Mouse (Mus musculus) heart, postnatal 14 days (tissue): ENCODE data around the gene St5. TPM values are rescaled to one million over a fixed set of nuclear protein-coding genes. Genes with fewer than 3 reads are reported as not detected.

ENCODE experiments used
- DNase-seq, 2 experiments: peaks; one replicate each; pipeline ENCODE4 v3.0.0; 2021 to 2022
- intact Hi-C: fragments of 180-260 bp; cut with DNase I; formaldehyde crosslinking; loops from one replicate; pipeline ENCODE4 v1.15.1; 2025
- total RNA-seq, 2 experiments: library from RNA; stranded (reverse); gene quantifications; 2 replicates each; pipeline ENCODE4 v1.2.3; 2021

Gene St5
- total RNA-seq, 2 experiments from 2014 or later, result 33.5 to 35.2 TPM

GRCm38 (mm10) chr7:109519936-109520335 is 183.5 kb downstream of the St5 start:
- no peak for DNase-seq
- intact Hi-C loops, result loop anchor here (5.0 kb wide), 1 partner anchor 53 kb away; no protein-coding TSS in a partner anchor

GRCm38 (mm10) chr7:109518838-109519696 is 184.3 kb downstream of the St5 start, which contains the start of gene Rpl27a:
Gene Rpl27a (plus strand): TSS chr7:109519147.
- intact Hi-C loops, result loop anchor here (5.0 kb wide), 1 partner anchor 52 kb away; no protein-coding TSS in a partner anchor
- DNase-seq, result peak; percentile 99

GRCm38 (mm10) chr7:109518036-109518681 is 185.2 kb downstream of the St5 start:
- intact Hi-C loops, result loop anchor here (5.0 kb wide), 1 partner anchor 51 kb away; no protein-coding TSS in a partner anchor

GRCm38 (mm10) chr7:109516500-109516899 is 186.9 kb downstream of the St5 start:
- DNase-seq, result no peak
- intact Hi-C loops, result loop anchor here (5.0 kb wide), 1 partner anchor 49 kb away; no protein-coding TSS in a partner anchor

More at GRCm38 (mm10) chr7:109518036-109518681, 185.2 kb downstream of the St5 start:
- no peak for DNase-seq

GRCm38 (mm10) chr7:109511838-109512237 is 191.6 kb downstream of the St5 start:
- no peak for DNase-seq

GRCm38 (mm10) chr7:109510799-109511198 is 192.6 kb downstream of the St5 start:
- intact Hi-C loops, result no loop called here
- DNase-seq, result no peak

More at GRCm38 (mm10) chr7:109511838-109512237, 191.6 kb downstream of the St5 start:
- intact Hi-C loops, result no loop called here

GRCm38 (mm10) chr7:109508034-109508433 is 195.4 kb downstream of the St5 start, which contains the start of gene Trim66:
Gene Trim66 (minus strand): TSS chr7:109508134.
- intact Hi-C loops, result no loop called here
- no peak for DNase-seq

- DNase-seq, result no peak
- intact Hi-C loops, result no loop called here
These were observed 195.8 kb downstream of the St5 start for GRCm38 (mm10) chr7:109507572-109507971.

GRCm38 (mm10) chr7:109507119-109507518 is 196.3 kb downstream of the St5 start:
- no peak for DNase-seq
- intact Hi-C loops, result no loop called here

GRCm38 (mm10) chr7:109497507-109497906 is 205.9 kb downstream of the St5 start:
- intact Hi-C loops, result no loop called here
- DNase-seq, result no peak

GRCm38 (mm10) chr7:109493319-109494316 is 209.8 kb downstream of the St5 start:
- intact Hi-C loops, result no loop called here

GRCm38 (mm10) chr7:109492616-109493318 is 210.6 kb downstream of the St5 start:
- intact Hi-C loops, result no loop called here
- DNase-seq, result no peak

More at GRCm38 (mm10) chr7:109493319-109494316, 209.8 kb downstream of the St5 start:
- DNase-seq, result peak in 1 of 2 experiments; percentile 15

GRCm38 (mm10) chr7:109484221-109484620 is 219.2 kb downstream of the St5 start:
- no peak for DNase-seq
- intact Hi-C loops, result no loop called here

GRCm38 (mm10) chr7:109480765-109481197 is 222.6 kb downstream of the St5 start:
- intact Hi-C loops, result no loop called here
- DNase-seq, result peak; percentile 23 to 43

GRCm38 (mm10) chr7:109477926-109478325 is 225.5 kb downstream of the St5 start:
- intact Hi-C loops, result no loop called here
- no peak for DNase-seq
